ENCODE assay signal across 9 mouse cellular contexts in genomic region chr9:100415328-100415979, GRCm38 (mm10).
DNase-seq lines count a peak whose midpoint lies in the region; ATAC-seq and TF ChIP-seq lines count a peak whose summit lies in the region.
"Had no signal": no experiment of that assay in that cellular context is flagged by ENCODE, and none has a peak within 500 bp of the region (broad histone marks: within the 10 kb centered on the region; RNA-seq: fewer than 3 reads in every experiment).

No protein-coding gene starts in this region.

- no peak overlapping the region for H3K9ac ChIP-seq in heart, embryonic 11.5 days (ENCODE audit: low read depth, low read length)
- no peak overlapping the region for H3K9ac ChIP-seq in embryonic facial prominence, embryonic 14.5 days (ENCODE audit: low read depth, low read length)
- H3K9ac ChIP-seq in liver, postnatal 0 days (replicated peaks) = no peak overlapping the region

- no peak overlapping the region for H3K4me3 ChIP-seq in heart, embryonic 11.5 days (ENCODE audit: low read depth, low read length)
- no peak overlapping the region for H3K4me3 ChIP-seq in embryonic facial prominence, embryonic 14.5 days (ENCODE audit: low read depth, low read length)
- H3K4me3 ChIP-seq in liver, postnatal 0 days (ENCODE audit: low read depth, low read length) = no peak overlapping the region

- 53% methylated on average over 7 of the region's 7 CpGs for WGBS in heart, embryonic 11.5 days (ENCODE audit: insufficient replicate concordance)
- WGBS in embryonic facial prominence, embryonic 14.5 days = 35% methylated on average over 7 of the region's 7 CpGs
- 59% methylated on average over 7 of the region's 7 CpGs for WGBS in liver, postnatal 0 days (ENCODE audit: insufficient replicate concordance)

- no peak for TF ChIP-seq EP300 in liver, postnatal 0 days (IDR thresholded peaks at IDR 0.05; ENCODE audit: low read depth)

- no peaks in the 10 kb centered on the region for H3K9me3 ChIP-seq in heart, embryonic 11.5 days (replicated peaks; ENCODE audit: control insufficient read depth, low read length)
- H3K9me3 ChIP-seq in embryonic facial prominence, embryonic 14.5 days (ENCODE audit: control insufficient read depth, low read length) = no peaks in the 10 kb centered on the region
- H3K9me3 ChIP-seq in liver, postnatal 0 days (ENCODE audit: low read length) = no peaks in the 10 kb centered on the region

- peaks cover 3% of the 10 kb centered on the region for H3K4me1 ChIP-seq in heart, embryonic 11.5 days (ENCODE audit: control insufficient read depth, insufficient read depth, low read length)
- H3K4me1 ChIP-seq in embryonic facial prominence, embryonic 14.5 days (ENCODE audit: control insufficient read depth, insufficient read depth, low read length) = 0 out of 2 replicates have a peak, but pooled peaks cover 3% of the 10 kb centered on the region
- no peaks in the 10 kb centered on the region for H3K4me1 ChIP-seq in liver, postnatal 0 days (ENCODE audit: insufficient read depth)

- no peak for TF ChIP-seq CTCF in liver, postnatal 0 days (IDR thresholded peaks at IDR 0.05; ENCODE audit: low read depth)

- H3K27me3 ChIP-seq in heart, embryonic 11.5 days (ENCODE audit: control insufficient read depth, insufficient read depth, low read length) = no peaks in the 10 kb centered on the region
- no peaks in the 10 kb centered on the region for H3K27me3 ChIP-seq in embryonic facial prominence, embryonic 14.5 days (replicated peaks; ENCODE audit: control insufficient read depth, insufficient read depth, low read length)
- H3K27me3 ChIP-seq in liver, postnatal 0 days (ENCODE audit: insufficient read depth, low read length) = no peaks in the 10 kb centered on the region

- intact Hi-C loops in left cerebral cortex, postnatal 4 days (cut with DNase I) = no loop called here

- no peak overlapping the region for H3K27ac ChIP-seq in heart, embryonic 11.5 days (ENCODE audit: low read depth, low read length)
- no peak overlapping the region for H3K27ac ChIP-seq in embryonic facial prominence, embryonic 14.5 days (replicated peaks; ENCODE audit: low read depth, low read length)
- H3K27ac ChIP-seq in liver, postnatal 0 days (ENCODE audit: low read depth) = no peak overlapping the region
- H3K27ac ChIP-seq: macrophage had no signal

- ATAC-seq in heart, embryonic 11.5 days (replicated peaks; ENCODE audit: insufficient number of reproducible peaks, low FRiP score, low TSS enrichment) = no peak
- peak; percentile 71 for ATAC-seq in embryonic facial prominence, embryonic 14.5 days (ENCODE audit: low read depth)
- ATAC-seq in liver, postnatal 0 days = no peak

- DNase-seq in heart, postnatal 4 days = peak; percentile 48
- DNase-seq in embryonic facial prominence, embryonic 14.5 days (ENCODE audit: low spot score) = peak; percentile 87
- DNase-seq in kidney, adult 9 months = peak; percentile 20
- DNase-seq in left cerebral cortex, postnatal 4 days = peak; percentile 76
- DNase-seq in right cerebral cortex, postnatal 14 days = peak; percentile 84
- DNase-seq in liver, postnatal 0 days = no peak
- no peak for DNase-seq in urinary bladder, postnatal 36 days (ENCODE audit: low spot score in 2 of 2)

- no peaks in the 10 kb centered on the region for H3K36me3 ChIP-seq in heart, embryonic 11.5 days (ENCODE audit: control insufficient read depth, insufficient read depth, low read length)
- no peaks in the 10 kb centered on the region for H3K36me3 ChIP-seq in embryonic facial prominence, embryonic 14.5 days (ENCODE audit: control insufficient read depth, insufficient read depth, low read length)
- H3K36me3 ChIP-seq in liver, postnatal 0 days (replicated peaks; ENCODE audit: insufficient read depth, low read length) = no peaks in the 10 kb centered on the region

- H3K4me2 ChIP-seq in heart, embryonic 11.5 days = no peak overlapping the region
- no peak overlapping the region for H3K4me2 ChIP-seq in embryonic facial prominence, embryonic 14.5 days (ENCODE audit: low read depth, low read length)
- H3K4me2 ChIP-seq in liver, postnatal 0 days (ENCODE audit: low read depth, low read length) = no peak overlapping the region

Comparison
In these comparisons a context has a peak if more than half of its experiments do, and no peak if none do; other contexts are left out.
1. DNase-seq: peak in heart, postnatal 4 days (single experiment), embryonic facial prominence, embryonic 14.5 days (single experiment), kidney, adult 9 months (single experiment), left cerebral cortex, postnatal 4 days (single experiment) and right cerebral cortex, postnatal 14 days (single experiment); none in liver, postnatal 0 days (single experiment) and urinary bladder, postnatal 36 days (0 of 2).